Mouse (Mus musculus) gastrocnemius, postnatal 4 days (tissue): Measurements from ENCODE around the gene Yif1a. TPM values are rescaled to one million over a fixed set of nuclear protein-coding genes. Genes with fewer than 3 reads are reported as not detected.

Experiments
- DNase-seq, 2 experiments: peaks; one replicate each; pipeline ENCODE4 v3.0.0; 2021 to 2022; ENCODE audit warnings: low spot score in 2 of 2, mixed read lengths in 2 of 2
- total RNA-seq, 2 experiments: library from RNA; stranded (reverse); gene quantifications; 2 replicates each; pipeline ENCODE4 v1.2.3; 2021

Gene Yif1a
- total RNA-seq, 2 experiments from 2014 or later: 57.9 to 59.6 TPM

- no peak for DNase-seq
These were observed 21.5 kb downstream of the Yif1a start for GRCm38 (mm10) chr19:5109659-5110453.

- DNase-seq: no peak
These were observed 25.4 kb downstream of the Yif1a start for GRCm38 (mm10) chr19:5113783-5114182.

- DNase-seq: peak; percentile 77 to 85
These were observed 29.4 kb downstream of the Yif1a start for GRCm38 (mm10) chr19:5117494-5118383.

DNA sequence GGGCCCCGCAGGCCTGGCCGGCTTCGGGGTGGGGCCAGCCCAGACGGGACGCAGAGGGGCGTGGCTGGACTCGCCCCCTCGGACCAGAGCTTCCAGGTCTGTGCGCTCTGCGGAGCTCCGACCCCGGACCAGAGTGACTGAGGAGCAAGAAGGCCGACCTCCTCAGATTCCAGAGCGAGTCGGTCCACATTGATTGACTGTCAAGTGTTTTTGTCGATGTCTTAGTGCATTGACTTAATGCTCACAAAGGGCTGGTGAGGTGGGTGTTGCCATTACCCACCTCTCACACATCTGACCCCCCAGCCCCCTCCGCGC, 30.0 kb downstream of the Yif1a start, which contains the start of gene Klc2:
Gene Klc2, minus strand, starts transcription at position 177 of the 315 bp plus-strand sequence.
- no peak for DNase-seq

- no peak for DNase-seq
These were observed 34.2 kb downstream of the Yif1a start for GRCm38 (mm10) chr19:5122492-5122891.

- no peak for DNase-seq
These were observed 34.9 kb downstream of the Yif1a start for GRCm38 (mm10) chr19:5123241-5123640.

DNA sequence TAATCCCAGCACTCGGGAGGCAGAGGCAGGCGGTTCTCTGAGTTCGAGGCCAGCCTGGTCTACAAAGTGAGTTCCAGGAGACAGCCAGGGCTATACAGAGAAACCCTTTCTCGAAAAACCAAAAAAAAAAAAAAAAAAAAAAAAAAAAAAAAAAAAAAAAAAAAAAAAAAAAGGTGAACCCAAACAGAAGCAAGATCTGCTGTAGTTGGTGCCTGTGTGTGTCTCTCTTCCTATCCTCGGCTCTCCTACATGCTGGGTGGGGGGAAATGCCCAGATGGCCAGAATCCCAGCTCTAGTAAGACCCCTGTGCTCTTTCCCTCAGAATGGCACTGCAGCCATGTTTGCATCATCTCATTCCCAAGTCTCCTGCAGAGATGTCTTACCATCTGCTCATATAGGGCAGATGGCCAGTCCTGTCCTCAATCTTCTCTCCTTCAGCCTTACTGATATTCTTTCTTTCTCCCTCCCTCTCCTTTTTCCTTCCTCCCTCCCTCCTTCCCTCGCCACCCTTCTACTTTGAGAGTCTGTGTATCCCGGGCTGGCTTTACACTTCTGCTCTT, 35.8 kb downstream of the Yif1a start:
- no peak for DNase-seq

DNA sequence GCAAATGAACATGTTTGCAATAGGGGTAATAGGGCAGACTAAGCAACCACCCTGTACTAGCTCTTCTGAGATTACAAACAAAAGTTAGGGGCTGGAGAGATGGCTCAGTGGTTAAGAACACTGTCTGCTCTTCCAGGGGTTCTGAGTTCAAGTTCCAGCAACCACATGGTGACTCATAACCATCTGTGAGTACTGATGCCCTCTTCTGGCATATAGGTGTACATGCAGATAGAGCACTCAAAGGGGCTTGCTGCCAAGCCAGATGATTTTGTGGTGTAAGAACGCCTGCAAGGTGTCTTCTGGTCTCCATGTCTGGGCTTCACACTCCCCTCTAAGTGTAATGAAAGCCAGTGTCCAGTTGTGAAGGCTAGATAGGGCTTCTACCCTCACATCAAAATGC, 41.4 kb downstream of the Yif1a start:
- DNase-seq: no peak

DNA sequence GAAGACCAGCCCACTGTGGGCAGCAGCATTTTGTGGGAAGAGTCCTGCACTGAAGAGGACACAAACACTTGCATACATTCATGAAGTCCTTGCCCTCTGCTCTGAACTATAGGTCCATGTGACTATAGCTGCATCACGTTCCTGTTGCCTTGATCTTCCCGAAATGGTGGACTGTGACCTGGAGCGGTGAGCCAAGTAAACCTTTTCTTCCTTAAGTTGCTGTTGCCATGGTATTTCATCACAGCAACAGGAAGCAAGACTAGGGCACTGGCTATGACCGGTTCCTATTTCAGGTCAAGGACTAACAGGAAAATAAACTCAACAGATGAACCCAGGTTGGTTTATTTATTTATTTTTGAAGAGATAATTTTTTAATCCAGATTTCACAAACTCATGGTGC, 42.9 kb downstream of the Yif1a start:
- no peak for DNase-seq

DNA sequence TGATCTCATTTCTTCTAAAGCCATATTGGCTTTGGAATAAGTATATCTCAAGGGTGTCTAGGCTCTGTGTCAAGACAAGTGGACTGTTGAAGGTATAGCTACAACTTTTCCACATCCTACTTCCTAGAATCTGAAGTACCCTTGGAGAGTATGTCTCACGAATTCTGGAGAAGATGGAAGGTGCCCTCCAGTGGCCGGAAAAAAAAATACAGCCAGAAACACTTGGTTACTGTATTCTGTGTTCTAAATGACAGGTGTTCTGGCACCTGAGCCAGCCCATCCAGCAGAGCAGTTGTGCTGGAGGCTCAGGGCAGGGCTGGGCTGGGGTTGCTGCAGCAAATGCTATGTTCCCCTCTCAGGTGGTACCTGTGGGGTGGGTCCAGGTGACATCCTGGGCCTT, 51.3 kb downstream of the Yif1a start:
- peak in 1 of 2 experiments; percentile 45 for DNase-seq

Other genes with a start within 250 kb of the Yif1a start
- gene Ccs, start 249.2 kb upstream of the Yif1a start, total RNA-seq: 10 to 100 TPM; 40.7 to 44.0 TPM
- under 1 TPM in 1 of 2 experiments, not detected in 1; 0.07 TPM for gene Ccdc87, start 249.2 kb upstream of the Yif1a start, total RNA-seq
- 10 to 100 TPM; 38.9 to 40.9 TPM for gene Ctsf, start 233.4 kb upstream of the Yif1a start, total RNA-seq
- gene Actn3, start 210.6 kb upstream of the Yif1a start, total RNA-seq: 1,000 to 10,000 TPM; 1,624 to 1,725 TPM
- 1 to 10 TPM; 6.3 to 7.1 TPM for gene Zdhhc24, start 209.9 kb upstream of the Yif1a start, total RNA-seq
- 1 to 10 TPM; 3.3 to 4.2 TPM for gene Bbs1, start 181.9 kb upstream of the Yif1a start, total RNA-seq
- gene Dpp3, start 160.3 kb upstream of the Yif1a start, total RNA-seq: 10 to 100 TPM; 53.2 to 58.1 TPM
- 1 to 10 TPM; 1.7 to 2.2 TPM for gene Peli3, start 145.4 kb upstream of the Yif1a start, total RNA-seq
- gene Mrpl11, start 126.4 kb upstream of the Yif1a start, total RNA-seq: 10 to 100 TPM; 54.4 to 60.4 TPM
- gene Npas4, start 98.2 kb upstream of the Yif1a start, total RNA-seq: under 1 TPM; 0.10 to 0.20 TPM
- gene Slc29a2, start 64.7 kb upstream of the Yif1a start, total RNA-seq: 1 to 10 TPM; 8.7 to 9.2 TPM
- 10 to 100 TPM; 28.5 to 31.4 TPM for gene B4gat1, start 49.7 kb upstream of the Yif1a start, total RNA-seq
- under 1 TPM in 1 of 2 experiments, not detected in 1; 0.29 TPM for gene AC124502.3, start 49.6 kb upstream of the Yif1a start, total RNA-seq
- gene Brms1, start 47.2 kb upstream of the Yif1a start, total RNA-seq: 10 to 100 TPM; 18.3 to 19.6 TPM
- 1 to 10 TPM; 3.4 to 3.5 TPM for gene Rin1, start 38.1 kb upstream of the Yif1a start, total RNA-seq
- 100 to 1,000 TPM; 108 to 113 TPM for gene Cd248, start 20.5 kb upstream of the Yif1a start, total RNA-seq
- gene Tmem151a, start 3.0 kb upstream of the Yif1a start, total RNA-seq: under 1 TPM; 0.29 to 0.34 TPM
- 1 to 10 TPM; 1.3 to 1.9 TPM for gene Cnih2, start 10.0 kb downstream of the Yif1a start, total RNA-seq
- gene Rab1b, start 18.5 kb downstream of the Yif1a start, total RNA-seq: 100 to 1,000 TPM; 136 to 144 TPM
- gene Klc2, start 30.0 kb downstream of the Yif1a start, total RNA-seq: 10 to 100 TPM; 22.8 to 24.0 TPM
- gene Pacs1, start 184.6 kb downstream of the Yif1a start, total RNA-seq: 10 to 100 TPM; 19.0 to 20.4 TPM
- gene Sf3b2, start 206.9 kb downstream of the Yif1a start, total RNA-seq: 100 to 1,000 TPM; 114 to 120 TPM
- under 1 TPM; 0.18 to 0.22 TPM for gene Gal3st3, start 209.8 kb downstream of the Yif1a start, total RNA-seq
- not detected for gene Catsper1, start 247.2 kb downstream of the Yif1a start, total RNA-seq